Mouse (Mus musculus): ENCODE measurements around the gene Spata20.

GRCm38 (mm10) chr11:94441752-94442151, 44.2 kb downstream of the Spata20 start:
- TF ChIP-seq CTCF (conservative IDR thresholded peaks at IDR 0.05; ENCODE audit: insufficient read depth, insufficient read length, low read depth, low read length) (no peak), POLR2A (IDR thresholded peaks at IDR 0.05; ENCODE audit: low read depth, low read length) (no peak)

Measured in kidney, adult 2 months (tissue).